Mouse (Mus musculus): ENCODE results near the gene Sat2.

- no peak for TF ChIP-seq CTCF (IDR thresholded peaks at IDR 0.05; ENCODE audit: insufficient read depth, low read depth, low read length)
- peak; percentile 85 for TF ChIP-seq POLR2A (IDR thresholded peaks at IDR 0.05; ENCODE audit: insufficient read depth, low read depth, low read length)
Observed at GRCm38 (mm10) chr11:69662213-69662966, 40.6 kb downstream of the Sat2 start, which contains the start of gene Mpdu1.
